ENCODE assay signal across 17 mouse cellular contexts in genomic region chr12:98215512-98215911, GRCm38 (mm10). TPM values are rescaled to one million over a fixed set of nuclear protein-coding genes. Genes with fewer than 3 reads are reported as not detected.
A peak's percentile ranks its signal among the peaks of the same experiment; 100 is the strongest.
DNase-seq lines count a peak whose midpoint lies in the region; ATAC-seq and TF ChIP-seq lines count a peak whose summit lies in the region.
"Had no signal": no experiment of that assay in that cellular context is flagged by ENCODE, and none has a peak within 500 bp of the region (broad histone marks: within the 10 kb centered on the region; RNA-seq: fewer than 3 reads in every experiment).

No protein-coding gene starts in this region.

- no peak for TF ChIP-seq CTCF in lung, adult 2 months (IDR thresholded peaks at IDR 0.05; ENCODE audit: insufficient read depth, low read length)

- H3K4me2 ChIP-seq in heart, embryonic 13.5 days: peak overlapping the region; percentile 34
- peak overlapping the region; percentile 46 for H3K4me2 ChIP-seq in heart, embryonic 14.5 days (ENCODE audit: low read length)
- H3K4me2 ChIP-seq: embryonic facial prominence, embryonic 12.5 days; forebrain, embryonic 12.5 days; limb, embryonic 12.5 days; stomach, embryonic 15.5 days had no signal

- WGBS in heart, embryonic 13.5 days: 7% methylated on average over 6 of the region's 6 CpGs
- 29% methylated on average over 6 of the region's 6 CpGs for WGBS in lung, adult 2 months
- 4% methylated on average over 6 of the region's 6 CpGs for WGBS in heart, embryonic 14.5 days

- no peaks in the 10 kb centered on the region for H3K27me3 ChIP-seq in heart, embryonic 13.5 days (replicated peaks)
- no peaks in the 10 kb centered on the region for H3K27me3 ChIP-seq in heart, embryonic 14.5 days (ENCODE audit: control insufficient read depth, insufficient read depth, low read length)
- H3K27me3 ChIP-seq: CH12.LX; embryonic facial prominence, embryonic 12.5 days; forebrain, embryonic 12.5 days; limb, embryonic 12.5 days; Patski; stomach, embryonic 15.5 days had no signal

- no peak for ATAC-seq in heart, embryonic 13.5 days (ENCODE audit: extremely low read depth, insufficient number of reproducible peaks, low FRiP score, low TSS enrichment)
- no peak for ATAC-seq in heart, embryonic 14.5 days (ENCODE audit: insufficient number of reproducible peaks, insufficient read depth, low FRiP score, low read depth)
- no peak for ATAC-seq in erythroid progenitor cell, adult 5-6 weeks (replicated peaks; ENCODE audit: low FRiP score, poor library complexity, severe bottlenecking)
- ATAC-seq: intestine, postnatal 0 days; Patski had no signal

- TF ChIP-seq POLR2A in lung, adult 2 months (IDR thresholded peaks at IDR 0.05; ENCODE audit: borderline replicate concordance, extremely low read depth, low read depth, low read length): no peak

- no peak overlapping the region for H3K4me3 ChIP-seq in heart, embryonic 13.5 days
- no peak overlapping the region for H3K4me3 ChIP-seq in lung, adult 2 months (replicated peaks; ENCODE audit: extremely low read depth, low read depth, low read length)
- no peak overlapping the region for H3K4me3 ChIP-seq in heart, embryonic 14.5 days (ENCODE audit: control insufficient read depth in 1 of 2, insufficient read depth in 1 of 2, low read depth in 1 of 2, low read length in 2 of 2)
- H3K4me3 ChIP-seq: embryonic facial prominence, embryonic 12.5 days; forebrain, embryonic 12.5 days; limb, embryonic 12.5 days; stomach, embryonic 15.5 days had no signal

- H3K27ac ChIP-seq in heart, embryonic 13.5 days (replicated peaks): peak overlapping the region; percentile 67
- H3K27ac ChIP-seq in heart, embryonic 14.5 days (replicated peaks in 1 of 2; ENCODE audit: control insufficient read depth in 1 of 2, insufficient read depth in 1 of 2, low read depth in 2 of 2, low read length in 2 of 2): peak overlapping the region; percentile 58 to 65
- H3K27ac ChIP-seq: embryonic facial prominence, embryonic 12.5 days; forebrain, embryonic 12.5 days; limb, embryonic 12.5 days; stomach, embryonic 15.5 days had no signal

- H3K9me3 ChIP-seq in heart, embryonic 13.5 days: no peaks in the 10 kb centered on the region
- H3K9me3 ChIP-seq in heart, embryonic 14.5 days (ENCODE audit: control insufficient read depth, low read length): no peaks in the 10 kb centered on the region
- H3K9me3 ChIP-seq: embryonic facial prominence, embryonic 12.5 days; forebrain, embryonic 12.5 days; limb, embryonic 12.5 days; stomach, embryonic 15.5 days had no signal

- H3K4me1 ChIP-seq in heart, embryonic 13.5 days: peaks cover 21% of the 10 kb centered on the region
- peaks cover 4% of the 10 kb centered on the region; the same call in 1 of the 2 replicates for H3K4me1 ChIP-seq in lung, adult 2 months (ENCODE audit: control insufficient read depth, insufficient read depth, low read length)
- H3K4me1 ChIP-seq in heart, embryonic 14.5 days (ENCODE audit: control insufficient read depth in 2 of 2, insufficient read depth in 2 of 2, low read length in 2 of 2): peaks cover 10 to 15% of the 10 kb centered on the region in 2 experiments
- H3K4me1 ChIP-seq: embryonic facial prominence, embryonic 12.5 days; forebrain, embryonic 12.5 days; stomach, embryonic 15.5 days had no signal

- 0 out of 2 replicates have a peak overlapping the region, but pooled peaks have one; percentile 21 for H3K9ac ChIP-seq in heart, embryonic 13.5 days
- H3K9ac ChIP-seq in heart, embryonic 14.5 days (ENCODE audit: low read length): no peak overlapping the region
- H3K9ac ChIP-seq: embryonic facial prominence, embryonic 12.5 days; forebrain, embryonic 12.5 days; limb, embryonic 12.5 days; stomach, embryonic 15.5 days had no signal

- intact Hi-C loops in heart, postnatal 25 days (cut with DNase I): no loop called here

- DNase-seq in heart, postnatal 25 days (ENCODE audit: low spot score): no peak
- peak; percentile 15 for DNase-seq in lung, postnatal 10 days
- DNase-seq in lung, adult 2 months: no peak
- peak; percentile 12 for DNase-seq in mesoderm, embryonic 11.5 days (ENCODE audit: low read depth, low spot score)
- no peak for DNase-seq in thymus, postnatal 36 days
- DNase-seq: cerebellum, adult 9-11 months had no signal

- H3K36me3 ChIP-seq in heart, embryonic 13.5 days: peaks cover 3% of the 10 kb centered on the region; the same call in 1 of the 2 replicates
- H3K36me3 ChIP-seq in heart, embryonic 14.5 days (ENCODE audit: control insufficient read depth, insufficient read depth, low read length): 0 out of 2 replicates have a peak, but pooled peaks cover 7% of the 10 kb centered on the region
- H3K36me3 ChIP-seq: stomach, embryonic 15.5 days had no signal

RNA-seq across cellular contexts. Expression of gene Galc, which starts 43.7 kb away (rescaled TPM):
- 6.0 and 6.2 TPM in 2 replicates for polyA plus RNA-seq in heart, embryonic 13.5 days (2015; fragmentation: Nextera tagmentation; extraction: Ambion mirVana)
- 1 to 10 TPM; 6.8 to 8.0 TPM for total RNA-seq in heart, postnatal 25 days (2021)
- 8.6 and 16.2 TPM in 2 replicates for polyA plus RNA-seq in lung, adult 2 months (2012; rRNA removed)
- 7.3 and 7.4 TPM in 2 replicates for polyA plus RNA-seq in heart, embryonic 14.5 days (2014; fragmentation: Nextera tagmentation; extraction: Ambion mirVana)
- 5.0 and 11.9 TPM in 2 replicates for total RNA-seq in erythroid progenitor cell, adult 5-6 weeks (2015; ENCODE audit: low replicate concordance)
- 1.6 and 6.2 TPM in 2 replicates for total RNA-seq in erythroid progenitor cell, adult 5-6 weeks (2017; ENCODE audit: low replicate concordance)

RNA-seq across cellular contexts. Expression of gene Gpr65, which starts 52.9 kb away (rescaled TPM):
- 0.82 and 0.91 TPM in 2 replicates for polyA plus RNA-seq in heart, embryonic 13.5 days (2015; fragmentation: Nextera tagmentation; extraction: Ambion mirVana)
- total RNA-seq in heart, postnatal 25 days (2021): under 1 TPM; 0.68 to 0.73 TPM
- polyA plus RNA-seq in lung, adult 2 months (2012; rRNA removed): 1.1 and 1.6 TPM in 2 replicates
- 1.0 and 1.2 TPM in 2 replicates for polyA plus RNA-seq in heart, embryonic 14.5 days (2014; fragmentation: Nextera tagmentation; extraction: Ambion mirVana)
- 10.5 and 24.3 TPM in 2 replicates for total RNA-seq in erythroid progenitor cell, adult 5-6 weeks (2015; ENCODE audit: low replicate concordance)
- total RNA-seq in erythroid progenitor cell, adult 5-6 weeks (2017; ENCODE audit: low replicate concordance): 3.5 and 11.3 TPM in 2 replicates
- total RNA-seq: layer of hippocampus, postnatal 25 days had no signal
- polyA plus RNA-seq: Patski had no signal

Comparison
In these comparisons a context has a peak if more than half of its experiments do, and no peak if none do; other contexts are left out.
1. DNase-seq: peak in lung, postnatal 10 days (single experiment) and mesoderm, embryonic 11.5 days (single experiment); none in heart, postnatal 25 days (single experiment), lung, adult 2 months (single experiment) and thymus, postnatal 36 days (0 of 2).